Mouse (Mus musculus) spleen, adult 12 weeks (tissue): Measurements from ENCODE around the gene Gm8720.
"Not testable (repeated sequence)": the region's sequence is repeated elsewhere in the genome, so short reads cannot be mapped to it uniquely, and the experiment has no call there.

Experiments
- DNase-seq: peaks from one replicate; pipeline ENCODE4 v3.0.0; 2022; ENCODE audit warnings: low spot score

The Gm8720 gene

DNA sequence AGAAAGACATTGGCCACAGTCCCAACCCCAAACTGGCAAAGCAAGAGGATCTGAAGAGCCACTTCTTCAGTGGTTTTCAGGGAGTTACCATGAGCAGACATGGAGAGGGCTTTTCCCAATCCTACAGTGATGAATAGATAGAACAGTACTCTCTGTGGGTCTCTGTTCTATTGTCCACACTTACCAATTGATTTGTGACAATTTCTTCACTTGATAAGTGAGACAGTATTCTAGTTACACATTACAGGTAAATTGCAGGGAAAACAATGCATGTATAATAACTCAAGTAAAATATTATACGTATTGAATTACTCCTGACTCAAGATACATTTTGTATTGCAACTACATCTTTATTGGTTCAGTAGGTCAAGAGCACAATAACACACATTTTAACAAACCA is at the start of gene Gm8720:
Gm8720 (minus strand) TSS at position 101 of the 400 bp plus-strand sequence.
- not testable (repeated sequence) for DNase-seq

DNA sequence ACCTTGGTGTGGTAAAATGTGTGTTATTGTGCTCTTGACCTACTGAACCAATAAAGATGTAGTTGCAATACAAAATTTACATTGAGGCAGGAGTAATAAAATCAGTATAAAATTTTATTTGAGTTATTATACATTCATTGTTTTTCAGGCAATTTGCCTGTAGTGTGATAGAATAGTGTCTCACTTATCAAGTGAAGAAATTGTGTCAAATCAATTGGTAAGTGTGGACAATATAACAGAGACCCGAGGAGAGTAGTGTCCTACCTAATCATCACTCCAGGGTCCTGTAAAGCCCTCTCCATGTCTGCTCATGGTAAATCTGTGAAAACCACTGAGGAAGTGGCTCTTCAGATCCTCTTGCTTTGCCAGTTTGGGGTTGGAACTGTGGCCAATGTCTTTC is 12.0 kb downstream of the Gm8720 start, which contains the start of gene Vmn1r163:
Vmn1r163 (plus strand) TSS at position 301 of the 400 bp plus-strand sequence.
- not testable (repeated sequence) for DNase-seq

DNA sequence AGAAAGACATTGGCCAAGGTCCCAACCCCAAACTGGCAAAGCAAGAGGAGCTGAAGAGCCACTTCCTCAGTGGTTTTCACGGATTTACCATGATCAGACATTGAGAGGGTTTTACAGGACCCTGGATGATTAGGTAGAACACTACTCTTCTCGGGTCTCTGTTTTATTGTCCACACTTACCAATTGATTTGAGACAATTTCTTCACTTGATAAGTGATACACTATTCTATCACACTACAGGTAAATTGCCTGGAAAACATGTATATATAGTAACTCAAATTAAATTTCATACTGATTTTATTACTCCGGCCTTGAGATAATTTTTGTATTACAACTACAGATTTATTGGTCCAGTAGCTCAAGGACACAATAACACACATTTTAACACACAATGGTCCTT is 47.4 kb downstream of the Gm8720 start, which contains the start of gene Gm4216:
Gm4216 (minus strand) TSS at position 101 of the 400 bp plus-strand sequence.
- DNase-seq: not testable (repeated sequence)
